Mouse (Mus musculus): ENCODE data around the gene Copz1. TPM values are rescaled to one million over a fixed set of nuclear protein-coding genes. Genes with fewer than 3 reads are reported as not detected.
A peak's percentile ranks its signal among the peaks of the same experiment; 100 is the strongest.

Gene Copz1
- polyA plus RNA-seq, 1 experiment from 2014 or later: 334 TPM

DNA sequence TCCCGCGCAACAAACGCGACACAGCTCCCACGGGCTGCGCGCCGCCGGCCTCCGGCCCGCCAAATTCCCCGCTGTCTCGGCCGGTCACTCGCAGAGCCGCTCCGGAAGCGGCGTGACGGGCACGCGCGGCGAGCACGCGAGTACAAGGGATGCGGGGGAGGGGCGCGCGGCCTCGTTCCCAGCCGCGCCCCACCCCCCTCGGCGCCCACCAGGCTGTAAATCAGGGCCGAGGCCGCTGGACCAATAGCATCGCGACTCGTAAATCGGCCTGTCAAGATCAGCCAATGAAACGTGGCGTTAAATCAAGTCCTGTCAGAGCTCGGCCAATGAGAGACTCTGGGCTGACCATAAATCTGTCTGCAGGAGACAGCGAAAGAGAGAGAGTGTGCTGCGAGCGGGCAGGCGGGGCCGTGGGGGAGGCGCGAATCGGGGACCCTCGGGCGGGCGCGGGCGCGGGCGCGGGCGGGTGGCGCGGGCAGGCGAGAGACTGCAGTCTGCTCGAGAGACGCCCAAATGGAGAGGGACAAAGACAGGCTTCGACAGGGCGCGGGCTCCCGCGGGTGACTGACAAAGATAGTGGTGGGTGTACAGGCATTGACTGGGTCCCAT, 32.7 kb downstream of the Copz1 start:
- H3K4me2 ChIP-seq (ENCODE audit: low read depth, severe bottlenecking): peak overlapping the region; percentile 66
- H3K9me3 ChIP-seq (ENCODE audit: control insufficient read depth, low read length): no peaks in the 10 kb centered on the region
- H3K9ac ChIP-seq (ENCODE audit: low read length): peak overlapping the region; percentile 72
- no peaks in the 10 kb centered on the region for H3K27me3 ChIP-seq (ENCODE audit: control insufficient read depth, insufficient read depth, low read length)
- peak overlapping the region; percentile 98 for H3K27ac ChIP-seq (replicated peaks; ENCODE audit: low read depth, low read length)
- DNase-seq (ENCODE audit: low spot score) (peak; percentile 100), ATAC-seq (ENCODE audit: insufficient number of reproducible peaks, low FRiP score, low TSS enrichment, low read depth) (peak; percentile 91)
- H3K36me3 ChIP-seq (ENCODE audit: control insufficient read depth, insufficient read depth, low read length): no peaks in the 10 kb centered on the region
- under 1% methylated on average over 70 of the region's 71 CpGs for WGBS
- H3K4me1 ChIP-seq (ENCODE audit: control insufficient read depth, insufficient read depth, low read length): peaks cover 61% of the 10 kb centered on the region
- H3K4me3 ChIP-seq (ENCODE audit: low read depth, low read length): peak overlapping the region; percentile 26

DNA sequence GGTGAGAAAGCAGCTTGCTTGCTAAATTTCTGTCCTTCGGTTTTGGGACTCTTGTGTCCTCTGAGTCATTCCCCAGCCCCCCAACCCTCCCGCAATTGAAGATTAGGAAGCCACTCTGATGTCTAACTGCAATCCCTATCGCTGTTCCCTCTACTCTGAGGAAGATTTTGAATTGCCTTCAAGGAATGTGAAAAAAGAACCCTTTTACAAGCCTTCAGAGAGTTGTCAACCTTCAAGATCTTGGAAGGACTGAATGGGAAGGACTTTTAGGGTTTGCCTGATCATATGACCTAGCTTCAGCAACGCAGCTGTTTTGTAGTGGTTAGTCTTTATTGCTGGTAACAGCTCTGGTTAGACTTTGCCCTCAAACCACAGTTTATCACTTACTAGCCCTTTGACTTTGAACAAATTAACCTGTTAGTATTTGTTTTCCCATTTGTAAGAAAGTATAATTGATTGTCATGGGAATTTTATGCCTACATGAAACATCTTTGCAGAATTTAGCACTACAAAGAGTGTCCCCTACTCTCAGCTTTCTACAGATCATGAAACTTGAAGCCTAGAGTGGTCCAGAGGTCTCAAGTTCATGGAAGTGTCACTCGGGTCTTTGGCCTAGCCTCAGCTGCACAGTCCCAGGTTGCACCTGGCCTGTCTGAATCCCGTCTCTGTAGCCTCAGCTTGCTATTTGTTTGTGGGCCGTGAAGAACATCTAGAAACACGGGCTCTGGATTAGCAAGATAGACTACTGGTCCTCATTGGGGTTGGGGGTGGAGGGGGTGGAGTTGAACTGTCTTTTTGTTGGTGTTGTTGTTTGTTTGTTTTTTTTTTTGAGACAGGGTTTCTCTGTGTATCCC, 33.5 kb downstream of the Copz1 start:
- peak overlapping the region; percentile 98 for H3K27ac ChIP-seq (replicated peaks; ENCODE audit: low read depth, low read length)
- peak overlapping the region; percentile 26 for H3K4me3 ChIP-seq (ENCODE audit: low read depth, low read length)
- 19% methylated on average over 8 of the region's 8 CpGs for WGBS
- peak overlapping the region; percentile 64 for H3K9ac ChIP-seq (ENCODE audit: low read length)
- H3K4me1 ChIP-seq (ENCODE audit: control insufficient read depth, insufficient read depth, low read length): peaks cover 52% of the 10 kb centered on the region
- H3K4me2 ChIP-seq (ENCODE audit: low read depth, severe bottlenecking): peak overlapping the region; percentile 66
- ATAC-seq (ENCODE audit: insufficient number of reproducible peaks, low FRiP score, low TSS enrichment, low read depth) (no peak), DNase-seq (ENCODE audit: low spot score) (no peak)
- no peaks in the 10 kb centered on the region for H3K36me3 ChIP-seq (ENCODE audit: control insufficient read depth, insufficient read depth, low read length)
- H3K27me3 ChIP-seq (ENCODE audit: control insufficient read depth, insufficient read depth, low read length): no peaks in the 10 kb centered on the region
- no peaks in the 10 kb centered on the region for H3K9me3 ChIP-seq (ENCODE audit: control insufficient read depth, low read length)

- Histone ChIP-seq H3K27me3 (ENCODE audit: control insufficient read depth, insufficient read depth, low read length) (no peaks in the 10 kb centered on the region), H3K4me1 (ENCODE audit: control insufficient read depth, insufficient read depth, low read length) (peaks cover 42% of the 10 kb centered on the region), H3K27ac (replicated peaks; ENCODE audit: low read depth, low read length) (0 out of 2 replicates have a peak overlapping the region, but pooled peaks have one; percentile 26), H3K36me3 (ENCODE audit: control insufficient read depth, insufficient read depth, low read length) (no peaks in the 10 kb centered on the region), H3K9me3 (ENCODE audit: control insufficient read depth, low read length) (no peaks in the 10 kb centered on the region), H3K4me2 (ENCODE audit: low read depth, severe bottlenecking) (no peak overlapping the region), H3K4me3 (ENCODE audit: low read depth, low read length) (no peak overlapping the region), H3K9ac (ENCODE audit: low read length) (no peak overlapping the region)
- ATAC-seq (ENCODE audit: insufficient number of reproducible peaks, low FRiP score, low TSS enrichment, low read depth) (no peak), DNase-seq (ENCODE audit: low spot score) (peak; percentile 99)
- WGBS: 4% methylated on average over 7 of the region's 7 CpGs
These were observed 34.6 kb downstream of the Copz1 start for GRCm38 (mm10) chr15:103307125-103307524.

- WGBS: 42% methylated on average over 28 of the region's 28 CpGs
- no peak overlapping the region for H3K27ac ChIP-seq (replicated peaks; ENCODE audit: low read depth, low read length)
- H3K27me3 ChIP-seq (ENCODE audit: control insufficient read depth, insufficient read depth, low read length): no peaks in the 10 kb centered on the region
- no peaks in the 10 kb centered on the region for H3K9me3 ChIP-seq (ENCODE audit: control insufficient read depth, low read length)
- DNase-seq (ENCODE audit: low spot score) (peak; percentile 66), ATAC-seq (ENCODE audit: insufficient number of reproducible peaks, low FRiP score, low TSS enrichment, low read depth) (no peak)
- peaks cover 32% of the 10 kb centered on the region for H3K4me1 ChIP-seq (ENCODE audit: control insufficient read depth, insufficient read depth, low read length)
- H3K36me3 ChIP-seq (ENCODE audit: control insufficient read depth, insufficient read depth, low read length): no peaks in the 10 kb centered on the region
- peak overlapping the region; percentile 22; the same call in 1 of the 2 replicates for H3K9ac ChIP-seq (ENCODE audit: low read length)
- peak overlapping the region; percentile 22 for H3K4me2 ChIP-seq (ENCODE audit: low read depth, severe bottlenecking)
- H3K4me3 ChIP-seq (ENCODE audit: low read depth, low read length): no peak overlapping the region
These were observed 35.8 kb downstream of the Copz1 start for GRCm38 (mm10) chr15:103308056-103308875.

GRCm38 (mm10) chr15:103308876-103309580, 36.5 kb downstream of the Copz1 start:
- Histone ChIP-seq H3K9me3 (ENCODE audit: control insufficient read depth, low read length) (no peaks in the 10 kb centered on the region), H3K27me3 (ENCODE audit: control insufficient read depth, insufficient read depth, low read length) (no peaks in the 10 kb centered on the region), H3K9ac (ENCODE audit: low read length) (peak overlapping the region; percentile 22; the same call in 1 of the 2 replicates), H3K4me1 (ENCODE audit: control insufficient read depth, insufficient read depth, low read length) (peaks cover 29% of the 10 kb centered on the region), H3K36me3 (ENCODE audit: control insufficient read depth, insufficient read depth, low read length) (no peaks in the 10 kb centered on the region), H3K4me2 (ENCODE audit: low read depth, severe bottlenecking) (peak overlapping the region; percentile 22), H3K27ac (replicated peaks; ENCODE audit: low read depth, low read length) (no peak overlapping the region), H3K4me3 (ENCODE audit: low read depth, low read length) (no peak overlapping the region)
- DNase-seq (ENCODE audit: low spot score): peak; percentile 39
- 63% methylated on average over 26 of the region's 26 CpGs for WGBS
- ATAC-seq (ENCODE audit: insufficient number of reproducible peaks, low FRiP score, low TSS enrichment, low read depth): no peak

DNA sequence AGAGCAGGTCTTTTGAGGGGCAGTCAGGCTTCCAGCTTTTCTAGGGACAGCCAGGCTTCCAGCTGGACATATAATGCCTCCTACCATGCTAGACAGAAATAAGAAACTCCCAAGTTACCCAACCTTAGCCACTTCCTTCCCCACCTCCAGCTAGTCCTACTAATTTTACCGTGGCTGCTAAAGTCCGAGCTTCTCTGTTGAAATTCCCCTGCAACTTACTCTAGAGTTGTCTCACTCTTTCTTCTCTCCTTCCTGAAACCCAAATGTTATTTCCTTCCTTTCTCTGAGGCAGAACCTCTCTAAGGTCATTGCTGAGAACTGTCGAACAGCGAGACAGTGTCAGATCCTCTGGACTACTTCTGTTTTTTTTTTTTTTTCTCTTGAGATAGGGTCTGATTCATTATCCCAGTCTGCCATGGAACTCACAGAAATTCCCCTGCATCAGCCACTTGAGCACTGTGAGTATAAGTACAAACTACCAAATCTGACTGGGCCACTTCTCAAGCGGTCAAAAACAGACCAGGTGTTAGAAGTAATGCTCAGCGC, 37.9 kb downstream of the Copz1 start, which contains the start of gene Gpr84:
TSS of gene Gpr84 (minus strand) at position 248 of the 546 bp plus-strand sequence.
- no peak for DNase-seq (ENCODE audit: low spot score)
- no peak within 1 kb of the TSS for H3K4me3 ChIP-seq (ENCODE audit: low read depth, low read length)

DNA sequence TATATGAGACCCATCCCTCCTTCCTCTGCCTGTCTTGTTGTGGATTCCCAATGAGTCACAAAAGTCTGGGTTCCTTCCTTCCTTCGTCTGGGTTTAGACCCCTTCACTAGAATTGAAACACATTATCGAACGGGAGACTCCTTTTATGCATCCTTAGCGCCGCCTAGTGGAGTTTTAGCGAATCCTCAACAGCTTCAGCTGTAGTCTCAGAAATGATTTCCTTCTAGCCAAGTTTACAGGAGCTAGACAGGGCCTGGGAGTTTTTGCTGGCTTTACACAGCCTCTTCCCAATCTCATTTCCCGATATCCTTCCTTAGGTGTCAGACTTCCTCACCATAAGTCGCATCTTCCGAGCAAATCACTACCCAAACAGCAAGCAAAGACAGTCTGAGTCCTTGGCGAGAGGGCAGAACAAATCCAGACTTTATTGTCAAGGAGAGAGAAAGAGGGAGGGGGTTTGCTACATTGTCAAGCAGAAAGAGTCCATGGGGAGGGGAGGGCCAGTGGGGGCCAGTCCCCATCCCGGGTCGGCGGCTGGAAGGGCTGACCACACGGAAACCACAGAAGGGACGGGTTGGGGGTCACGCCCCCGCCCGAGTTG, 41.1 kb downstream of the Copz1 start:
- ATAC-seq (ENCODE audit: insufficient number of reproducible peaks, low FRiP score, low TSS enrichment, low read depth) (no peak), DNase-seq (ENCODE audit: low spot score) (peak; percentile 73)
- H3K27me3 ChIP-seq (ENCODE audit: control insufficient read depth, insufficient read depth, low read length): no peaks in the 10 kb centered on the region
- no peaks in the 10 kb centered on the region for H3K36me3 ChIP-seq (ENCODE audit: control insufficient read depth, insufficient read depth, low read length)
- H3K4me2 ChIP-seq (ENCODE audit: low read depth, severe bottlenecking): no peak overlapping the region
- 16% methylated on average over 18 of the region's 18 CpGs for WGBS
- H3K4me1 ChIP-seq (ENCODE audit: control insufficient read depth, insufficient read depth, low read length): peaks cover 18% of the 10 kb centered on the region
- H3K9me3 ChIP-seq (ENCODE audit: control insufficient read depth, low read length): no peaks in the 10 kb centered on the region
- no peak overlapping the region for H3K27ac ChIP-seq (replicated peaks; ENCODE audit: low read depth, low read length)
- H3K9ac ChIP-seq (ENCODE audit: low read length): no peak overlapping the region
- H3K4me3 ChIP-seq (ENCODE audit: low read depth, low read length): no peak overlapping the region

More for the DNA sequence above, 37.9 kb downstream of the Copz1 start, which contains the start of gene Gpr84:
- Histone ChIP-seq H3K9me3 (ENCODE audit: control insufficient read depth, low read length) (no peaks in the 10 kb centered on the region), H3K27me3 (ENCODE audit: control insufficient read depth, insufficient read depth, low read length) (no peaks in the 10 kb centered on the region), H3K36me3 (ENCODE audit: control insufficient read depth, insufficient read depth, low read length) (no peaks in the 10 kb centered on the region), H3K4me1 (ENCODE audit: control insufficient read depth, insufficient read depth, low read length) (peaks cover 33% of the 10 kb centered on the region), H3K9ac (ENCODE audit: low read length) (no peak within 1 kb of the TSS), H3K4me2 (ENCODE audit: low read depth, severe bottlenecking) (no peak within 1 kb of the TSS), H3K27ac (replicated peaks; ENCODE audit: low read depth, low read length) (0 out of 2 replicates have a peak within 1 kb of the TSS, but pooled peaks have one; percentile 21)
- ATAC-seq (ENCODE audit: insufficient number of reproducible peaks, low FRiP score, low TSS enrichment, low read depth): no peak
- 68% methylated on average over 6 of the region's 6 CpGs for WGBS
